Mouse (Mus musculus) small intestine, adult 2 months (tissue): ENCODE data around the gene Chl1.

Source experiments
- CTCF ChIP-seq: fragments of 200-500 bp; IDR thresholded peaks from 2 replicates; pipeline ENCODE4 v1.5.1; 2012; ENCODE audit warnings: low read depth, mild to moderate bottlenecking, control low read depth, inconsistent platforms, low read length, moderate library complexity, mixed read lengths; ENCODE audit not compliant: insufficient replicate concordance, insufficient read length; ENCODE audit errors: extremely low read depth
- POLR2A ChIP-seq: fragments of 200-500 bp; IDR thresholded peaks from 2 replicates; pipeline ENCODE4 v1.6.1; 2012; ENCODE audit warnings: low read depth, mild to moderate bottlenecking, control low read depth, inconsistent platforms, low read length, moderate library complexity

DNA sequence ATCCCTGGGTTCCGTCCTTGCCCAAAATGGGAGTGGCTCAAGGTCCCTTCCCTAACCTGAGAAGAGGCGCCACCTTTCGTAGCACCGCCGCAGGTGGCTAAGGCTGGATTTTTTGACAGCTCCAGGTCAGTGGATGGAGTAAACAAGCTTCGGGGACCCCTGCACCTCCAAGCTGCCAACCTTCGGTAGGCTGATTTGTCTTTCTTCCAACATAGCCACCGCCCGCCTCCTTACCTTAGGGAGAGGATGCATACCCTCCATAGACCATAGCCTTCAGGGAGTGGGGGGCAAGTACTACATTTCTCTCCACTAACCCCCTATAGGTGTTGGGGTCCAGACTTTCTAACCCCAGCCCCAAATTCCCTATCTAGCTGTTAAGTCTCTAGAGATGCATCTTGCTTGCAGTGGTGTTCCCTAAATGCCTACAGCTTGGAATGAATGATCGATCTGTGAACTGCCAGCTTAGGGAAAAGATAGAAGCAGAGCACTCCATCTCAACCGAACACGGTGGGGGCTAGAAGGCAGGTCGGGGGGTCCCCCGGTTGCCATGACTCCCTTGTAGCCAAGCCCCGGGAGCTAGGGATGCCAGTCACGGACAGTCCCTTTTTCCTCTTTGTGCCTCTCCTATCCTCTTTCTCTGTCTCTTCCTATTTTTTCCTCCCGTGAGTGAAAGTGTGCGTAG is 1.0 kb downstream of the Chl1 start:
- TF ChIP-seq POLR2A (no peak), CTCF (no peak)
